Comparison of ENCODE assay signal across 8 mouse cellular contexts in genomic region chr15:5189504-5190093, GRCm38 (mm10). TPM values are rescaled to one million over a fixed set of nuclear protein-coding genes. Genes with fewer than 3 reads are reported as not detected.
DNase-seq lines count a peak whose midpoint lies in the region.
"Had no signal": no experiment of that assay in that cellular context is flagged by ENCODE, and none has a peak within 500 bp of the region (broad histone marks: within the 10 kb centered on the region; RNA-seq: fewer than 3 reads in every experiment).

No protein-coding gene starts in this region.

- DNase-seq in heart, adult 18-20 months: peak; percentile 24 to 41
- no peak for DNase-seq in heart, adult 8-10 months (ENCODE audit: low spot score)
- peak; percentile 32 for DNase-seq in left cerebral cortex, postnatal 4 days
- DNase-seq in left cerebral cortex, adult 11 months (ENCODE audit: low spot score): no peak
- peak; percentile 14 for DNase-seq in R1 (ENCODE audit: low read depth, low spot score)
- DNase-seq in lung, postnatal 14 days: peak; percentile 32
- no peak for DNase-seq in adrenal gland, postnatal 4 days (ENCODE audit: low spot score in 2 of 2)
- DNase-seq: cerebellum, adult 9-10 months had no signal

- intact Hi-C loops in left cerebral cortex, postnatal 4 days (cut with DNase I): loop anchor here (5.0 kb wide), 1 partner anchor 1018 kb away; no protein-coding TSS in a partner anchor

RNA-seq across cellular contexts. Expression of gene Ttc33, which starts 4.3 kb away (rescaled TPM):
- total RNA-seq in heart, adult 18-20 months (2021): 10 to 100 TPM; 41.0 to 49.4 TPM
- total RNA-seq in heart, adult 8-10 months (2022): 10 to 100 TPM; 41.9 to 46.4 (median 43.9) TPM
- 10 to 100 TPM; 38.9 to 39.9 TPM for total RNA-seq in left cerebral cortex, postnatal 4 days (2021)
- total RNA-seq in adrenal gland, postnatal 4 days (2021): 10 to 100 TPM; 47.3 to 55.2 TPM

RNA-seq across cellular contexts. Expression of gene Prkaa1, which starts 45.9 kb away (rescaled TPM):
- 10 to 100 TPM; 12.5 to 13.9 TPM for total RNA-seq in heart, adult 18-20 months (2021)
- 10 to 100 TPM; 12.1 to 14.4 (median 13.9) TPM for total RNA-seq in heart, adult 8-10 months (2022)
- total RNA-seq in left cerebral cortex, postnatal 4 days (2021): 10 to 100 TPM; 20.1 to 20.3 TPM
- 10 to 100 TPM; 31.2 to 32.2 TPM for total RNA-seq in adrenal gland, postnatal 4 days (2021)

RNA-seq across cellular contexts. Expression of gene Ptger4, which starts 54.4 kb away (rescaled TPM):
- total RNA-seq in heart, adult 18-20 months (2021): 1 to 10 TPM; 1.3 to 2.1 TPM
- total RNA-seq in heart, adult 8-10 months (2022): 1 to 10 TPM; 2.6 to 4.1 (median 3.1) TPM
- 1 to 10 TPM; 2.8 to 3.4 TPM for total RNA-seq in left cerebral cortex, postnatal 4 days (2021)
- total RNA-seq in adrenal gland, postnatal 4 days (2021): 1 to 10 TPM; 2.0 to 3.1 TPM

Comparison
In these comparisons a context has a peak if more than half of its experiments do, and no peak if none do; other contexts are left out.
1. DNase-seq: peak in heart, adult 18-20 months (2 of 2), left cerebral cortex, postnatal 4 days (single experiment), R1 (single experiment) and lung, postnatal 14 days (single experiment); none in heart, adult 8-10 months (single experiment), left cerebral cortex, adult 11 months (single experiment) and adrenal gland, postnatal 4 days (0 of 2).